Mouse (Mus musculus) intestine, postnatal 0 days (tissue): ENCODE data around the gene Med13. TPM values are rescaled to one million over a fixed set of nuclear protein-coding genes. Genes with fewer than 3 reads are reported as not detected.

Experiments used
- ATAC-seq: fragments of 200-750 bp; cut with Nextera tagmentation; 2 replicates; pipeline ENCODE4 v1.8.0; 2017; ENCODE audit warnings: mild to moderate bottlenecking, moderate TSS enrichment, moderate library complexity
- H3K27ac ChIP-seq: fragments of 300-500 bp; sonication (generic); 2 replicates; pipeline ENCODE4 v1.5.1; 2014; ENCODE audit warnings: mild to moderate bottlenecking, low read depth, low read length, moderate library complexity
- H3K27me3 ChIP-seq: fragments of 300-500 bp; sonication (generic); replicated peaks from 2 replicates; pipeline ENCODE4 v1.6.1; 2014; ENCODE audit warnings: low read length, mixed read lengths; ENCODE audit not compliant: control insufficient read depth, insufficient read depth
- H3K36me3 ChIP-seq: fragments of 300-500 bp; sonication (generic); 2 replicates; pipeline ENCODE4 v1.6.1; 2014; ENCODE audit warnings: mild to moderate bottlenecking, moderate library complexity; ENCODE audit not compliant: control insufficient read depth, insufficient read depth
- H3K4me1 ChIP-seq: fragments of 300-500 bp; sonication (generic); replicated peaks from 2 replicates; pipeline ENCODE4 v1.6.1; 2014; ENCODE audit warnings: antibody characterized with exemption, low read length, mixed read lengths; ENCODE audit not compliant: control insufficient read depth, insufficient read depth
- H3K4me2 ChIP-seq: fragments of 300-500 bp; sonication (generic); replicated peaks from 2 replicates; pipeline ENCODE4 v1.6.1; 2014; ENCODE audit warnings: low read depth, mild to moderate bottlenecking, moderate library complexity
- H3K4me3 ChIP-seq: fragments of 300-500 bp; sonication (generic); 2 replicates; pipeline ENCODE4 v1.5.1; 2014; ENCODE audit warnings: low read depth, low read length
- H3K9ac ChIP-seq: fragments of 300-500 bp; sonication (generic); 2 replicates; pipeline ENCODE4 v1.6.1; 2014; ENCODE audit warnings: mild to moderate bottlenecking, low read depth, low read length
- H3K9me3 ChIP-seq: fragments of 300-500 bp; sonication (generic); 2 replicates; pipeline ENCODE4 v1.6.1; 2016; ENCODE audit warnings: mixed run types; ENCODE audit not compliant: control insufficient read depth
- CTCF ChIP-seq: sonication (generic); IDR thresholded peaks from 2 replicates; pipeline ENCODE4 v1.5.1; 2016; ENCODE audit warnings: low read depth, mild to moderate bottlenecking, control low read depth, antibody characterized with exemption, moderate library complexity
- WGBS: fragments of 180-500 bp; shearing (Covaris S2); extraction: QIAGEN DNeasy Blood & Tissue Kit; methylation state at CpG from one replicate; pipeline ENCODE4 v1.1.7; 2014; 5-methylcytosine and 5-hydroxymethylcytosine counted together
- polyA plus RNA-seq: library from polyadenylated mRNA; unstranded; fragments of >200 nt; fragmentation: Nextera tagmentation; extraction: Ambion mirVana; gene quantifications from 2 replicates; pipeline ENCODE4 v1.2.1, GENCODE M21; 2015

Gene Med13
- polyA plus RNA-seq, 1 experiment from 2014 or later, result 6.1 TPM

DNA sequence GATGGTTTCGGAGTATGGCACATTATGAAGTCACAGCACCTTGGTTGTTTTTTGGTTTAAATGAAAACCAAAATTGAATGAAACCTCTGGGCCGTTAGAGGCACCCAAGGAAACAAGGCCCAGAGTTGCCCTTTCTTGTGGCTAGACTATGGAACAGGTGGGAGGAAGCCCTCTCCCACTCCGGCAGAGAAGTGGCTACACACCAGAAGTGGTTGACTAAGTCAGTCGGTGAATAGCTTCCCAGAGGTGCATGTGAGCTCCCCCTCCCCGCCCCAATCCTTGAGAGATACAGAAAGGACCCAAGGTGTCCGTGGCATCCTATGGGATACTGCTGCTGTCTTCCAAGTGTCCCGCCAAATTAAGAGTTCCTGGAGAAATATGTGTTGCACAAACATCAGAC, 13.9 kb upstream of the Med13 start:
- H3K27me3 ChIP-seq, result no peaks in the 10 kb centered on the region
- H3K4me1 ChIP-seq, result no peaks in the 10 kb centered on the region
- no peak for ATAC-seq
- 86% methylated on average over 7 of the region's 7 CpGs for WGBS
- H3K4me2 ChIP-seq, result no peak overlapping the region
- H3K36me3 ChIP-seq, result no peaks in the 10 kb centered on the region
- no peak overlapping the region for H3K9ac ChIP-seq
- H3K27ac ChIP-seq, result no peak overlapping the region
- no peaks in the 10 kb centered on the region for H3K9me3 ChIP-seq
- H3K4me3 ChIP-seq, result no peak overlapping the region
- no peak for TF ChIP-seq CTCF

DNA sequence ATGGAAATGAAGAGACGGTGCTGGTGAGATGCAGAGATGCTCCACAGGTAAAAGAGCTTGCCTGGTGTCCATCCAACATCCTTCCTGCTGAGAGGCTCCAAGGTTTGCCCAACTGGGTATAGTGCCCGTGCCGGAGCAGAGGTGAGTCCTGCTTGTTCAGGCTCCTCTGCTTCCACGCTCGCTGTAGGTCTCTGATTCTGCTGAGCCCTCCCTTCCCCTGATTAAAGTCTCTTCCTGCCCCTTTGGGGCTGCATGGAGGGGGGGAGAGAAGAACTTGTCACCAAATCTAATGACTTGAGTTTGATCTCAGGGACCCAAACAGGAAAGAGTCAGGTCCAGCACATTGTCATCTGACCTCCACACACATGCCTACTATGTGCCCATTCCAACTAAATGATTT, 12.5 kb upstream of the Med13 start:
- no peak for ATAC-seq
- H3K4me3 ChIP-seq, result no peak overlapping the region
- 84% methylated on average over 5 of the region's 5 CpGs for WGBS
- no peak overlapping the region for H3K9ac ChIP-seq
- no peaks in the 10 kb centered on the region for H3K27me3 ChIP-seq
- H3K36me3 ChIP-seq, result no peaks in the 10 kb centered on the region
- H3K4me1 ChIP-seq, result no peaks in the 10 kb centered on the region
- no peaks in the 10 kb centered on the region for H3K9me3 ChIP-seq
- H3K27ac ChIP-seq, result no peak overlapping the region
- H3K4me2 ChIP-seq, result no peak overlapping the region
- no peak for TF ChIP-seq CTCF

DNA sequence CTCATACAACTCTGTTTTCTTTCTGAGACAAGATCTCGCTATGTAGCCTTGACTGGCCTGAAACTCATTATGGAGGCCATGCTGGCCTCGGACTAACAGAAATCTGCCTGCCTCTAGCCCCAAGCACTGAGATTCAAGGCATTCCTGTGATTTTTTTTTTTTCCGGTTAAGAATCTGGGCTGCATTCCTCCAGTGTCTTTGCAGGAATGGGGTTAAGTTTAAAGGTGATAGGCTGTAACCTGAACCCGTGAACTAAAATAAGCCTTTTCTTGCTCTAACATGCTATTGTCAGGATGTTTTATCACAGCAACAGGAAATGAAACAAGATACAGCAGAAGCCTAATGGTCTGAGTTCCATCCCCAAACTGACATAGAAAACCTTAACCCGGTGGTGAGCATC, 11.6 kb upstream of the Med13 start:
- Histone ChIP-seq H3K4me1 (no peaks in the 10 kb centered on the region), H3K9me3 (no peaks in the 10 kb centered on the region), H3K4me3 (no peak overlapping the region), H3K4me2 (no peak overlapping the region), H3K9ac (no peak overlapping the region), H3K27ac (no peak overlapping the region), H3K36me3 (no peaks in the 10 kb centered on the region), H3K27me3 (no peaks in the 10 kb centered on the region)
- no peak for ATAC-seq
- WGBS, result 70% methylated on average over 5 of the region's 5 CpGs
- no peak for TF ChIP-seq CTCF

DNA sequence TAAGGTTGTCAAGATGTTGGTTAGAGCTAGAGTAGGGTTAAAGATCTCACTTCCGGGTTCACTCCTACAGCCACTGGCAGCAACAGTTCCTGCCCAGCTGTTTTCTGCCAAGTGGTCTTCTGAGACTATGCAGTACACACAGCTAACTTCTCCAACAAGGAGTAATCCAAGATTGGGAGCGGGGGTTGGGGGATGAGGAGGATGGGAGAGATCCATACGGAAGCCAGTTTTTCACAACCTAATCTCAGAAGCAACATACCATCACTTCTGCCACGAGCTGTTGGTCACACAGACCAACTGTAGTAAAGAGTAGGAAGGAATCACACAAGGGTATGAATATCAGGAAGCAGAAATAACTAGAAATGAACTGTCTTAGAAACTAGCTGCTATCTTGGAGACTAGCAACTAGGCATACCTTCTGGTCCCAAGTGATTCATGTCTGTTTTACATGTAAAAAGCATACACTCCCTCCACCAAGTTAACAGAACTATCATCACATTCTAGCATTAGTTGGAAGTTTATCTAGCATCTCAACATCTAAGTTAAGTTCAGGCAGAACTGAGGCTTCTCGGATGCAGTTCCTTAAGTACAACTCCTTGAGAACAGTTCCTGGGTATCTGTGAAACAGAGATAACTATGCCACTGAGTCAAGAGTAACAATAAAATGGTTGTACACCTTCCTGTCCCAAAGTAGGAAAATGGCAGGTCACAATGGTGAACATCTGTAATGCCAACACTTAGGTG, 7.5 kb upstream of the Med13 start:
- no peak overlapping the region for H3K4me3 ChIP-seq
- no peaks in the 10 kb centered on the region for H3K4me1 ChIP-seq
- no peak overlapping the region for H3K4me2 ChIP-seq
- no peak for TF ChIP-seq CTCF
- H3K27ac ChIP-seq, result no peak overlapping the region
- H3K9me3 ChIP-seq, result no peaks in the 10 kb centered on the region
- ATAC-seq, result no peak
- WGBS, result 74% methylated on average over 5 of the region's 5 CpGs
- no peaks in the 10 kb centered on the region for H3K27me3 ChIP-seq
- H3K36me3 ChIP-seq, result no peaks in the 10 kb centered on the region
- H3K9ac ChIP-seq, result no peak overlapping the region

DNA sequence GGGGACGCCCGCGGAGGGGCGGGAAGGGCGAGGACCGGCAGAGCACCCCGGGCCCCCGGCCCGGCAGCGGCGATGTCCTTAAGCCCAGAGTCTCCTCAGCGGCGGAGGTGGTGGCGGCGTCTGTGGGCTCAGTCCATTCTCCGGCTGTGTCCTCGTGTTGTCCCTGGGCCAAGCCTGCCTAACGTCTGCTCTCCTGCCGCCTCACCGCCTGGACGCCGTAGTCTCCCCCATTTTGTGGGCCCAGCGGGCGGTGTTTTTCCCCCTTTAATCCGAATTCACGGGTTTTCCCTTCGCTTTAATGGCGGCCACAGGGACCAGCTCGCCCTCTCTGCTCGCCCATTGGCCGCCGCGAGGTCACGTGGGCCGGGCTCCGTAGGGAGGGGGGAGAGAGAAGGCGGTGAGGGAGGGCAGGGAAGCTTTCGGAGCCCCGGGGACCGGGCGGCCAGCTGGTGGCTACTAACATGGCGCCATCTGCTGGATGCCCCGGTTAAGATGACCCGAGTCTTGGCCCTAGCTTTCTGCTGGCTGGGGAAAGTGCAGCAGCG, 654 bp upstream of the Med13 start:
- H3K36me3 ChIP-seq, result 0 out of 2 replicates have a peak, but pooled peaks cover 3% of the 10 kb centered on the region
- ATAC-seq, result peak; percentile 97
- under 1% methylated on average over 43 of the region's 45 CpGs for WGBS

DNA sequence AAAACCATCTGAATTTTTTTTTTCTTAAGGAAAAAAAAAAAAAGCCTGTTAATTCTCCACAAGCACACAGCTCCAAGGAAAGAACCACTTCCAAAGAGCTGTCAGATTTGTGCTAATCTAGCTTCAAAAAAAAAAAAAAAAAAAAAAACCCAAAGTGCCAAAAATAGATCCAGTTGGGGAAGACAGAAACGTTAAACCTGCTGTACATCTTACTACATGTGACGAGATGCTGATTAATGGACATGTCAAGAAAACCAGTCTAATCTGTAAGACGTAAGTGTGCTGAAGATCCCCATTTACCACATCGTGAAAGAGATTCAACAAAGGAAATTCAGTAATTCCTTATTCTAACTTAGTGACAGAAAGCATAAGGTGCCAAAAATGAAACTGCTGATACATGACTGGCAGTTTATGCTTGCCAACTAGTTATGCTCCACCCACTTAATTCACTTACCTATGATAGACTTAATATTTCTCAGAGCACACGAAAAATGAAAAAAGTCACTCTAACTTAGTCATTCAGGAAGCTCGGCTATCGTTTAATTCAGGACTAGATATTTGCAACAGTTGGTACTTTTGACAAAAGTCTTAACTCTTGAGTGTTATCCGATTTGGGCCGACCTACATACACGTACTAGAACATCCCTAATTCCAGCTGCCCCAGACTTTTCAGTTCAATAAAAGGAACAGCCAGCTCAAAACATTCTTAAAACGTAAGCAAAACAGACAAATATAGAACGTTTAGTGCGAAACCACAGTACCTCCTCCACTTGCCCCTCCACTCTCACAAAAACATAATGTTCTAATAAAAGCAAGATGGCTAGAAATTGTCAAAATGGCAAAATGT, 1.2 kb downstream of the Med13 start:
- Histone ChIP-seq H3K27me3 (no peaks in the 10 kb centered on the region), H3K4me2 (peak overlapping the region; percentile 68), H3K9ac (peak overlapping the region; percentile 99), H3K36me3 (0 out of 2 replicates have a peak, but pooled peaks cover 3% of the 10 kb centered on the region), H3K4me1 (0 out of 2 replicates have a peak, but pooled peaks cover 9% of the 10 kb centered on the region), H3K4me3 (peak overlapping the region; percentile 99), H3K9me3 (no peaks in the 10 kb centered on the region), H3K27ac (peak overlapping the region; percentile 37; the same call in 1 of the 2 replicates)
- no peak for TF ChIP-seq CTCF
- WGBS, result 3% methylated on average over 13 of the region's 13 CpGs
- ATAC-seq, result no peak

More for the DNA sequence above, 654 bp upstream of the Med13 start:
- peak overlapping the region; percentile 68 for H3K4me2 ChIP-seq
- no peaks in the 10 kb centered on the region for H3K27me3 ChIP-seq
- peak overlapping the region; percentile 99 for H3K27ac ChIP-seq
- H3K4me3 ChIP-seq, result peak overlapping the region; percentile 99
- H3K9me3 ChIP-seq, result no peaks in the 10 kb centered on the region
- H3K9ac ChIP-seq, result peak overlapping the region; percentile 99
- H3K4me1 ChIP-seq, result 0 out of 2 replicates have a peak, but pooled peaks cover 5% of the 10 kb centered on the region
- peak; percentile 95 for TF ChIP-seq CTCF
